Mouse (Mus musculus) brain, embryonic 14.5 days (tissue): ENCODE measurements at regions not wholly inside any gene's neighbourhood (a gene's known extent, or its start where the extent isn't known, plus 50 kb on each side); places are given as distances from the start of the nearest gene placed in this dataset.

ENCODE experiments used
- CTCF ChIP-seq: fragments of 200-500 bp; IDR thresholded peaks from 2 replicates; pipeline ENCODE4 v1.5.1; 2012; ENCODE audit warnings: inconsistent platforms, mild to moderate bottlenecking, moderate library complexity, borderline replicate concordance; ENCODE audit not compliant: insufficient read depth, insufficient read length; ENCODE audit errors: extremely low read depth
- POLR2A ChIP-seq: fragments of 200-500 bp; IDR thresholded peaks from 2 replicates; pipeline ENCODE4 v1.6.1; 2012; ENCODE audit warnings: mild to moderate bottlenecking, inconsistent platforms, borderline replicate concordance; ENCODE audit not compliant: poor library complexity, insufficient read depth, insufficient read length, severe bottlenecking; ENCODE audit errors: extremely low read depth

- TF ChIP-seq POLR2A: no peak
- no peak for TF ChIP-seq CTCF
Measured at GRCm38 (mm10) chr17:42927320-42927719, 50.9 kb upstream of the Cd2ap start.
